Mouse (Mus musculus): ENCODE results near the gene Tmem35b.
A peak's percentile ranks its signal among the peaks of the same experiment; 100 is the strongest.

Gene Tmem35b

DNA sequence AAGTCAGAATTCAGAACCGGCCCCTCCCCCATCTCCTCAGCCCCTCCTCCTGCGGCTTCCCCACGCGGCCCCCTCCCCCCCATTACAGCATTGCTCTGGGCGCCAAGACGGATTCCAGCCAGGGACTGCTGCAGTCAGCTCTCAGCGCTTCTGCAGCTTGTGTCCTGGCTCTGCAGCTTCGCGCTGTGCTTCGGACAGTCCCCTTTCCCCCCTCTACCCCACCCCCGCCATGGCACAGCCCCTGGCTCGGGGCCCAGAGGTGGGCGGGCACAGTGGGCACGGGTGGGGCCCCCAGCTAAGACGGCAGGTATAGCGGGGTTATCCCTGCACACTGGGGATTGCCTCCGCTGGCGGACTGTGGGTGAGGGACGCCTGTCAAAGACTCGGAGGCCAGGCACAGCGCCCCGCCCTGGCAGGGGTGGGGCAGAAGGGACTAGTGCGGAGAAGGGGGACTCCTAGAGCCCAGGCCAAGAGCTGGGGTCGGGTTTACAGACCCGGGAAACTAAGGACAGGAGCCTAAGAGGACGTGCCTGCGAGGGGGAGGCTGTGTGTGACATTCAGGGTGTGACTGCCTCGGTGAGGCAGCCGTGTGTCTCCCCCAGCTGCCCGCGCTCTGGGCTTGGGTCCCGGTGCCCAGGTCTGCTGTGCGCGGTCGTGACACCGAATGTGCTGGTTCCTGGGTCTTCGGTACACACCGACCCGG lies 44.9 kb downstream of the Tmem35b start:
- DNase-seq (ENCODE audit: low read depth): no peak

DNA sequence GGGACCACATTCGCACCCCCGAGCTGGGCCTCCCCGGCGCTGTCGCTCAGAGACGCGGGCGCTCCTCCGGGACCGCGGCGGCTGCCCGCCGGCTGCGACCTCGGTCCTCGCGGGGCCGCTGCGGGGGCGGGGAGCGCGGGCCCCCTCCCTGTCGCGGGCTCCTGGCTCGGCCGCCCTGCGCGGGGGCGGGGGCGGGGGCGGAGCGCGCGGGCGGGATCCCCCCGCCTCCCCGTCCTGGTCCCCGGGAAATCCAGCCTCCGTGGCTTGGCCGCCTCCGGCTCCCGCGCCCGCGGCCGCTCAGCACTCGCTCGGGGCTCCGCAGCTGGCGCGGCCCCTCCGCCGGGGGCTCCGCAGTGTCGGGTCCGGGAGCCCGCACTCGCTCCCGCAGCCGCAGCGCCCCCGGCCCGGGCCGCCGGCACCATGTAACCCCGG lies 45.4 kb downstream of the Tmem35b start, which contains the start of gene Dlgap3:
Dlgap3 (plus strand) TSS at position 291 of the 432 bp plus-strand sequence.
- no peak for DNase-seq (ENCODE audit: low read depth)

DNA sequence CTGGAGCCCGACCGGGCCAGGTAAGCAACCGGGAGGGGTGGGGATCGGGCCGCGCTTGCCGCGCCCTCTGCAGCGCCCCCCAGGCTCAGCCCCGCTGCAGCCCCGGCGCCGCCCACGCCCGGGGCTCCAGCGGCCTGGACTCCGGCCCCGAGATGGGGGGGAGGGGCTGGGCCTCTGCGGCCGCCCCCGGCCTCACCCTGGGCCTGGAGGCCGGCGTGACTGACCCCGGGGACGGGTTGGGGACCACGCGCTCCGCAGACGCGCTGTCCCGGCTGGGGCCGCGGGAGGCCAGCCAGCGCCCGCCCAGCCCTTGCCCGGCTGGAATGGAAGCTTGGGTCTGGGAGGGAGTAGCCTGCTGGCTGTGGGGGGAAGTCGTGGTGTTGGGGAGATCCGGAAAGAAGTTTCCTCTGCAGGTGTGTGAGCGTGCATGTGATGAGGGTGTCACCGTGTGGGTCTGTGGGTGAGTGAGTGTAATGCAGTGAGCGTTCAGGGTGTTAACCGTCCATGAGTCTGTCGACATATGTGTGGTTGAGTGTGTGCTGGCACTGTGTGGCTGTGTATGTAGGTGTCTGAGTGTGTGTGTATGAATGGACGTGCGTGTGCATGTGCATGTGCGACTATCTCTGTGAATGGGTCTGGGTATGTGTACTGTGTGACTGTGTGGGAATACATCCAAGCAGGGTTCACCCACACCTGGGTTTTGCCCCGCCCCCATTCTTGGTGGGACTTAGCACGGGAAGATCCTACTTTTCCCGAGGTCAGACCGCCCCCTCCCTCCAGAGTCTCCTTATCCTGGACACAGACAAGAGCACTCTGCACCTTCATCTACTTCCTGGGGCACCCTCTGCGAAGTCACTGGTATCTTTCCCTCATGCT lies 46.1 kb downstream of the Tmem35b start:
- no peak for DNase-seq (ENCODE audit: low read depth)

DNA sequence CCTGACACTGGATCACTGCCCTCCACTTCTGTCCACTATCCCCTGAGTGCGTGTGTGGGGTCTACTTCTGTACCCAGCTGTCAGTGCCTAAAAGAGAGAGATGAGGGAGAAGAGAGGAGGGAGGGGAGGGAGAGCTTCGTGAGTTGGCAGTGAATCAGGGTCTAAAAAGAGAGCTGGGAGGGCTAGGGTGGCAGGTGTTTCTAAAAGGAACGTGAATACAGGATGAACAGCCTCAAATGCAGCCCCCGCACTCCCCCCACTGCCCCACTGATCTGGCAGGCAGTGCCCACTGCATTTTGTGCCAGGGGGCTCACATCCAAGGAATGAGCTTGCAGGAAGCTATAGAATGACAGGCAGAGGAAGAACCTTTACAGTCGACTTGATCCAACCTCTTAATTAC lies 47.4 kb downstream of the Tmem35b start:
- DNase-seq (ENCODE audit: low read depth): no peak

DNA sequence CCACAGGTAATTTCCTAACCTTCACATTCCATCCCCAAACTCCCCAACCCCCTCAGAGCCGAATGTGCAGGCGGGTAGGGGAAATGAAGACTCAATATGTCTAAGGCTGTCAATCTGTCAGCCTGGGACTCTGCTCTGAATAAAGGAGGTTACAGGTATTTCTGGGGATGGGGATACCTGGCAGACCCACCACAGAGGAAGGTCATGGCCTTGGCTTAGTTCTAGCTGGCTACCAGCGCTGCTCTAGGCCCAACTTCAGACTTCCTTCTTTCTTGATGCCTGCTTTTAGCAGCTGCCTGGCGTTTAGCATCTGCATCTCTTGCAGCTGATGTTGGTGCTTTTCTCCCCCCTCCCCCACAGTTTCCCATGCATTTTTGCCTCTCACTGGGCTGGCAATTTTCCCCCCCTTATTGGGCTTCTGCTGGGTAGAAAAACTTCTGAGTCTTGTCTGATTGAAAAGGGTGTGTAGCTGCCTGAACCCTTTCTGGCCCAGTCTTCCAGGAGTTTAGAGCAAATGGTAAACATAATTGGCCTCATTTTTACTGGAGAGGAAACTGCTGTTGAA lies 47.9 kb downstream of the Tmem35b start:
- no peak for DNase-seq (ENCODE audit: low read depth)

DNA sequence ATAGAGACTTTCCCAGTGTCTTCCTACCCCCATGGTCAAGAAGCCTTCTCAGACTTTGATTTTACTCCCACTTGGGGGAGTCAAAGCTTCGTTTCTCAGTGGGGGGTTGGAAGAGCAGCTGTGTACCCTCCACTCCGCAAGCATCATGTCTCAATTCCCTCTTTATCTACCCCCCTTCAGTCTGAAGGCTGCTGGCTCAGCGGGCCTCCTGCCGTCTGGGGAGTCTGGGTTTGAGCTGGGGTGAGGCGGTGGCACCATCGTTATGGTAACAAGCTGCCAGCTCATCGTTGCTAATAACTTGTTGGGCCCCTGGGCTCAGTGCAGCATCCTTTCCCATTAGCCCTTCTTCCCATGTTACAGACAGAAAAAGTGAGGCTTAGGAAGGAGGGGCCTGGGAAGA lies 48.6 kb downstream of the Tmem35b start:
- DNase-seq (ENCODE audit: low read depth): no peak

DNA sequence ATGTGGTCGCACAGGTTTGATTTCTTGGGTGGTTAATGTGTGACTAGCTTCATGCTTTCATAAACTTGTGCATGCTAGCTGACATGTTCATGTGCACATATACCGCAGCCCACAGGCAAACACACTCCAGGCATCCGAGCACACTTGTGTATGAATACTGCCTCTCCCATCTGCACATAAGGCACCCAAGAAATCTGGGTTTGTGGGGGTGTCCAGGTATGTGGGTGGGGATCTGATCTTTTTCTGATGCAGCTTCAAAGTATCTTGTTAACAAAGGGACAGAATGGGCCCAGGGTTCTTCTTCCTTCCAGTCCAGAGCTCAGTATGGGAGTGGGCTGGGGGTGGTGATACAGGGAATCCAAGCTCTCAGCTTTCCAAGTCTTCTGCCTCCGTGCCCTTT lies 49.1 kb downstream of the Tmem35b start:
- no peak for DNase-seq (ENCODE audit: low read depth)

DNA sequence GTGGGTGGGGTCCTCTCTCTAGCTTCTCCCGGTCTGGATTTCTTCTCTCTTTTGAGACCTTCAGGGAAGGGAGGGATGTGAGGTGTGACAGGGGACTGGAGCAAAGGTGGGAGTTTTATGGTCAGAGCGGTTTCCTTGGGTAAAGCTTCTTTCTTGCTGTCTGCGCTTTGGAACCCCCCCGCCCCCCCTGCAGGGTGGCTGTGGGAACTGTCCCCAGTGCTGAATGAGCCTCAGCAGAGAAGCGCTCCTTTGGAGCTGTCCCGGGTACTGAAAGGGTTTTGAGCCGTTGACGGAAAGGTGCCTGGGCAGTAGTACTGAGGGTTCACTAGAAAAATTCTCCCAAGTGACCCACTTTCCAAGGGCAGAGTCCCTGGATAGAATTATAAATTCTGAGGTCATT lies 50.0 kb downstream of the Tmem35b start:
- peak; percentile 65 for DNase-seq (ENCODE audit: low read depth)

DNA sequence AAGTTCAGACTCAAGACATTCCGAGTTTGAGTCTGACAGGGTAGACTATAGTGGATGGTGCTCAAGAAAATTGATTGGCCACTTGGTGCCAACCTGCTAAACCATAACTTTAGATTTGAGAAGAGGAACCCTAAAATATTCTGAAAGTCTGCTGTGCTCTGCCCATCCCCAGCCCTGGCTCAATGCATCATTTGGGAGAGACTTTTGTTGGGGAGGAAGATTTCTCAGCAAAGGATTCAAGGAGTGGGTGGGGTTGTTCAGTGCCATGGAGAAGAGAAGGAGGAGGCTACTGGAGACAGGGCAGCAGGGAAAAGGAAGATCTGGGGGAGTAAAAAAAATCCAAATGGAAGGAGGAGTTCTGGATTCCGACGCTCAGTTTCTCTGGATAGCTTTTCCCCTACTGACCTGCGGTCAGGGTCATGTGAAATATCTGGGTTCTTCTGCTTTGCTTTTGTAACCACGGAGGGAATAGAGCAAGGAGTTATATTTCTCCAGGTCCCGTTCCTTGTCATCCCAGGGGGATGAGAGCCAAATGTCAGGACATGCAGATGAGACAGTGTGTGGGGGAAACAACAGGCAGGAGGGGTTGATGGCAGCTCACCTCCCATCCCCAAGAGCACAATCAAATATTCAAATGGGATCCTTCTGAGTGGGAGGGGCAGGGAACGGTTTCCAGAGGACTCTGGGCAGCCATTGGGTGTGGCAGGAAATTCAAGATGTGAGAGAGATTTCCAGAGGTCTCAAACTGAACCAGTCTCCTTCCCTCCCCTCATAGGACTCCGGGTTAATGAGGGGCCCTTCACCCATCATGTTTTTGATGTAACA lies 50.8 kb downstream of the Tmem35b start:
- no peak for DNase-seq (ENCODE audit: low read depth)

DNA sequence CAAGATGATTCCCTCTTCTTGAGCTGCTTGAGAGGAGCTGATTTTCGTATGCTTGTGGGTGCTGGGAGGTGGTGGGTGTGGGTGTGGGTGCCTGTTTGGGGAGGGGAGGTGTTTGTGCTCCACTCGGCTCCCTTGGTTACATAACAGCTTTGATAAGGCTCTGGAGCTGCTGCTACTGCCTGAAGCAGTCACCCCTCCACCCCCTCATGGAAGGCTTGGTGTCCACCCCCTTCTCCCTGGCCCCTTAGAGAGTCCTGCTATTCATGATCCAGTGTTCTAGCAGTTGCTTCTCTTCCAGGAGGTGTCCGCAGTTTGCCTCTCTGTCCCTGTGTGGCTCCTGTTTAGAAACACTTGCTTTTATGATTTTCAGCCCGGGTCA lies 51.4 kb downstream of the Tmem35b start:
- no peak for DNase-seq (ENCODE audit: low read depth)

DNA sequence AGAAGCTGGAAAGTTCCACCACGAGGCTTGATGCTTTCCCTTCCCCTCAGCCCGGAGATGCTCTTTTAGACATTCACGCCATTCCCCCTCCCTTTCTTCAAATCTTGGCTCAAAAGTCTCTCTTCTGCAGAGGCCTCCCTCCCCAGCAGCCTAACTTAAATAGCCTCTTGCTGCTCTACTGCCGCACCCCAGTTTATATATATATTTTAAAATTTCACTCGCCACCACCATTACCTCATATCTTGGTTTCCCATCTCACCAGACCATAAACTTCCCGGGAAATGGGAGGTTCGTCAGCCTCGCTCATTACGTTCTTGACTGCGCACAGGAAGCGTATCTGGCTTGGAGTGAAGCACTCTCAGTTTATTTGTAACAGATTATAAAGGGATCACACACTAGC lies 54.5 kb downstream of the Tmem35b start:
- DNase-seq (ENCODE audit: low read depth): no peak

DNA sequence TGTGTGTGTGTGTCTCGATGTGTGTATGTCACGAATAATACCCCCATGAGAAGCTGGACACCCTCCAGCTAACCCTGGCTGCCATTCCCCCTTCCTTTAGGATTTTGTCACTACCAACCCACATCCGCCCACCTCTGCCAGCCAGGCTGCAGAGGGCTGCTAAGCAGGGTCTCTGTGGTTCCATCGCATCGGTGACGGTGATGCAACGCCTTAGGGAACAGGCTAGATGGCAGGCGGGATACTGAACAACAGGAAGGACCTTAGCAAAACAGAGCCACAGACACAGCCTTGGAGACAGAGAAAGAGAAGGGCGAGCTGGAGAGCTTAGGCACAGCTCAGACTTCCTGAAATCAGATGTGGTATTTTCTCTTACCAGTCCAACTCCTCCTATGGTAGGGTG lies 55.2 kb downstream of the Tmem35b start:
- DNase-seq (ENCODE audit: low read depth): no peak
